ENCODE assay signal across 21 mouse cellular contexts in the genomic region with DNA sequence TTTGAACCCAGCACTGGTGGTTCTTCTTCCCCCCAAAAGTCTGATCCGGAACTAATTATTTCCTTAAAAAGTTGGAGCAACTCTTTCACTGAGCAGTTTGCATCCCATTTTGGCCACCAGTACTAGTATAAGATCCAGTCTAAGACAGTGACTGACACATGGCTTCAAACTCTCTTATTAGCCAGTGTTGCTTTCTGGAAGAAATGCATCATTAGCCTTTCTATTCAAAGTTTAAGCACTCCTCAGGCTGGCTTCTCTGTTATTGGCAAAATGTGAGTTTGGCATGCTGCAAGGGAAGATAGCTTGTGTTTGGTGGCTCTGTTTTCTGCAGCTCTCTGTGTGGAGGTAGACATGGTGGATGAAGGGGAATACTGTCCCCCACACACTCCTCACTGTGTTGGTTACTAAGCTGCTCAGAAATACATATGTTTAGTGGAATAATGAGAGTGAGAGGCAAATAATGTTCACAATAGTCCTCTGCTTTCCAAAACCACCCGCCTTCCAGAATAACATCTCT. TPM values are rescaled to one million over a fixed set of nuclear protein-coding genes. Genes with fewer than 3 reads are reported as not detected.
DNase-seq lines count a peak whose midpoint lies in the region; ATAC-seq and TF ChIP-seq lines count a peak whose summit lies in the region.
"Had no signal": no experiment of that assay in that cellular context is flagged by ENCODE, and none has a peak within 500 bp of the region (broad histone marks: within the 10 kb centered on the region; RNA-seq: fewer than 3 reads in every experiment).

No protein-coding gene starts in this region.

- H3K4me1 ChIP-seq in forebrain, embryonic 15.5 days: no peaks in the 10 kb centered on the region
- 0 out of 2 replicates have a peak, but pooled peaks cover 4% of the 10 kb centered on the region for H3K4me1 ChIP-seq in forebrain, embryonic 13.5 days
- H3K4me1 ChIP-seq in forebrain, postnatal 0 days (ENCODE audit: insufficient read depth): no peaks in the 10 kb centered on the region
- H3K4me1 ChIP-seq in forebrain, embryonic 11.5 days (replicated peaks; ENCODE audit: control insufficient read depth, insufficient read depth, low read length): no peaks in the 10 kb centered on the region
- no peaks in the 10 kb centered on the region for H3K4me1 ChIP-seq in midbrain, embryonic 11.5 days (ENCODE audit: control insufficient read depth, insufficient read depth, low read length)
- H3K4me1 ChIP-seq in midbrain, embryonic 13.5 days (replicated peaks): no peaks in the 10 kb centered on the region
- H3K4me1 ChIP-seq: embryonic facial prominence, embryonic 10.5 days; embryonic facial prominence, embryonic 12.5 days had no signal

- ATAC-seq in forebrain, embryonic 15.5 days (replicated peaks): peak; percentile 57; the same call in 1 of the 2 replicates
- no peak for ATAC-seq in forebrain, embryonic 13.5 days
- peak; percentile 54 for ATAC-seq in forebrain, postnatal 0 days
- ATAC-seq in forebrain, embryonic 11.5 days (replicated peaks; ENCODE audit: low FRiP score): no peak
- ATAC-seq in midbrain, embryonic 11.5 days (ENCODE audit: low FRiP score): no peak
- no peak for ATAC-seq in midbrain, embryonic 13.5 days
- ATAC-seq in granulocyte monocyte progenitor cell, adult 5-6 weeks (replicated peaks; ENCODE audit: poor library complexity, severe bottlenecking): no peak

- no peak overlapping the region for H3K4me2 ChIP-seq in forebrain, embryonic 15.5 days (replicated peaks)
- H3K4me2 ChIP-seq in forebrain, embryonic 13.5 days: no peak overlapping the region
- no peak overlapping the region for H3K4me2 ChIP-seq in forebrain, postnatal 0 days (ENCODE audit: low read depth)
- H3K4me2 ChIP-seq in forebrain, embryonic 11.5 days (ENCODE audit: low read depth, low read length, severe bottlenecking): no peak overlapping the region
- no peak overlapping the region for H3K4me2 ChIP-seq in midbrain, embryonic 11.5 days
- H3K4me2 ChIP-seq in midbrain, embryonic 13.5 days (replicated peaks): no peak overlapping the region
- H3K4me2 ChIP-seq: embryonic facial prominence, embryonic 12.5 days had no signal

- no peaks in the 10 kb centered on the region for H3K36me3 ChIP-seq in forebrain, embryonic 15.5 days
- no peaks in the 10 kb centered on the region for H3K36me3 ChIP-seq in forebrain, embryonic 13.5 days (ENCODE audit: poor library complexity, severe bottlenecking)
- no peaks in the 10 kb centered on the region for H3K36me3 ChIP-seq in forebrain, postnatal 0 days (ENCODE audit: insufficient read depth)
- H3K36me3 ChIP-seq in forebrain, embryonic 11.5 days (ENCODE audit: control insufficient read depth, insufficient read depth, low read length): no peaks in the 10 kb centered on the region
- H3K36me3 ChIP-seq in midbrain, embryonic 11.5 days (ENCODE audit: control insufficient read depth, insufficient read depth, low read length): no peaks in the 10 kb centered on the region
- H3K36me3 ChIP-seq in midbrain, embryonic 13.5 days: no peaks in the 10 kb centered on the region
- H3K36me3 ChIP-seq: embryonic facial prominence, embryonic 10.5 days; embryonic facial prominence, embryonic 12.5 days had no signal

- no peaks in the 10 kb centered on the region for H3K9me3 ChIP-seq in forebrain, embryonic 15.5 days
- no peaks in the 10 kb centered on the region for H3K9me3 ChIP-seq in forebrain, embryonic 13.5 days (replicated peaks)
- H3K9me3 ChIP-seq in forebrain, postnatal 0 days (ENCODE audit: low read length): no peaks in the 10 kb centered on the region
- no peaks in the 10 kb centered on the region for H3K9me3 ChIP-seq in forebrain, embryonic 11.5 days (ENCODE audit: control insufficient read depth, low read length)
- no peaks in the 10 kb centered on the region for H3K9me3 ChIP-seq in midbrain, embryonic 11.5 days (ENCODE audit: control insufficient read depth, low read length)
- H3K9me3 ChIP-seq in midbrain, embryonic 13.5 days: no peaks in the 10 kb centered on the region
- H3K9me3 ChIP-seq: embryonic facial prominence, embryonic 10.5 days; embryonic facial prominence, embryonic 12.5 days had no signal

- H3K27ac ChIP-seq in forebrain, embryonic 15.5 days (replicated peaks): peak overlapping the region; percentile 57; the same call in 1 of the 2 replicates
- H3K27ac ChIP-seq in forebrain, embryonic 13.5 days: no peak overlapping the region
- H3K27ac ChIP-seq in forebrain, postnatal 0 days (ENCODE audit: low read depth, low read length): no peak overlapping the region
- no peak overlapping the region for H3K27ac ChIP-seq in forebrain, embryonic 11.5 days (ENCODE audit: low read depth, low read length)
- H3K27ac ChIP-seq in midbrain, embryonic 11.5 days (ENCODE audit: low read depth, low read length): no peak overlapping the region
- H3K27ac ChIP-seq in midbrain, embryonic 13.5 days: no peak overlapping the region
- H3K27ac ChIP-seq: embryonic facial prominence, embryonic 10.5 days; embryonic facial prominence, embryonic 12.5 days had no signal

- no peak overlapping the region for H3K9ac ChIP-seq in forebrain, embryonic 15.5 days (replicated peaks)
- no peak overlapping the region for H3K9ac ChIP-seq in forebrain, embryonic 13.5 days
- H3K9ac ChIP-seq in forebrain, postnatal 0 days: no peak overlapping the region
- H3K9ac ChIP-seq in forebrain, embryonic 11.5 days (ENCODE audit: low read length): no peak overlapping the region
- no peak overlapping the region for H3K9ac ChIP-seq in midbrain, embryonic 11.5 days (ENCODE audit: low read length)
- no peak overlapping the region for H3K9ac ChIP-seq in midbrain, embryonic 13.5 days (replicated peaks)
- H3K9ac ChIP-seq: embryonic facial prominence, embryonic 12.5 days had no signal

- DNase-seq in forebrain, postnatal 0 days: no peak
- no peak for DNase-seq in forebrain, embryonic 11.5 days (ENCODE audit: low spot score)
- peak; percentile 17 for DNase-seq in midbrain, embryonic 11.5 days (ENCODE audit: low spot score, missing footprints)
- DNase-seq: adrenal gland, adult 2 months; adrenal gland, postnatal 10 days; adrenal gland, postnatal 25 days; cerebellum, adult 11-12 months; cerebellum, adult 2 months; cerebellum, adult 9-10 months; cerebellum, postnatal 10 days; cerebellum, postnatal 25 days had no signal

- no peak for TF ChIP-seq CTCF in forebrain, postnatal 0 days (IDR thresholded peaks at IDR 0.05; ENCODE audit: low read depth)

- WGBS in forebrain, embryonic 15.5 days: 71% methylated on average over 2 of the region's 2 CpGs
- WGBS in forebrain, embryonic 13.5 days: 89% methylated on average over 2 of the region's 2 CpGs
- 60% methylated on average over 2 of the region's 2 CpGs for WGBS in forebrain, postnatal 0 days
- 88% methylated on average over 2 of the region's 2 CpGs for WGBS in forebrain, embryonic 11.5 days
- 92% methylated on average over 2 of the region's 2 CpGs for WGBS in midbrain, embryonic 11.5 days
- WGBS in midbrain, embryonic 13.5 days: 93% methylated on average over 2 of the region's 2 CpGs

- H3K4me3 ChIP-seq in forebrain, embryonic 15.5 days: no peak overlapping the region
- no peak overlapping the region for H3K4me3 ChIP-seq in forebrain, embryonic 13.5 days
- no peak overlapping the region for H3K4me3 ChIP-seq in forebrain, postnatal 0 days (ENCODE audit: low read depth, low read length)
- H3K4me3 ChIP-seq in forebrain, embryonic 11.5 days (ENCODE audit: low read depth, low read length): no peak overlapping the region
- no peak overlapping the region for H3K4me3 ChIP-seq in midbrain, embryonic 11.5 days (ENCODE audit: low read depth, low read length)
- H3K4me3 ChIP-seq in midbrain, embryonic 13.5 days (replicated peaks): no peak overlapping the region
- H3K4me3 ChIP-seq: embryonic facial prominence, embryonic 10.5 days; embryonic facial prominence, embryonic 12.5 days had no signal

- H3K27me3 ChIP-seq in forebrain, embryonic 15.5 days: no peaks in the 10 kb centered on the region
- no peaks in the 10 kb centered on the region for H3K27me3 ChIP-seq in forebrain, embryonic 13.5 days
- H3K27me3 ChIP-seq in forebrain, postnatal 0 days (ENCODE audit: insufficient read depth, low read length): no peaks in the 10 kb centered on the region
- no peaks in the 10 kb centered on the region for H3K27me3 ChIP-seq in forebrain, embryonic 11.5 days (ENCODE audit: control insufficient read depth, insufficient read depth, low read length)
- H3K27me3 ChIP-seq in midbrain, embryonic 11.5 days (ENCODE audit: control insufficient read depth, insufficient read depth, low read length): no peaks in the 10 kb centered on the region
- H3K27me3 ChIP-seq in midbrain, embryonic 13.5 days: no peaks in the 10 kb centered on the region
- H3K27me3 ChIP-seq: embryonic facial prominence, embryonic 12.5 days had no signal

RNA-seq across cellular contexts. Expression of a gene that starts 9.0 kb away (rescaled TPM):
- 467 and 475 TPM in 2 replicates for polyA plus RNA-seq in forebrain, embryonic 15.5 days (2015; fragmentation: Nextera tagmentation; extraction: Ambion mirVana)
- polyA plus RNA-seq in forebrain, embryonic 13.5 days (2015; fragmentation: Nextera tagmentation; extraction: Ambion mirVana): 173 and 314 TPM in 2 replicates
- 189 and 251 TPM in 2 replicates for total RNA-seq in forebrain, postnatal 0 days (2014; rRNA removed)
- polyA plus RNA-seq in forebrain, postnatal 0 days (2015; fragmentation: Nextera tagmentation; extraction: Ambion mirVana): 238 and 397 TPM in 2 replicates
- 7.6 and 7.8 TPM in 2 replicates for polyA plus RNA-seq in forebrain, embryonic 11.5 days (2014; fragmentation: Nextera tagmentation; extraction: Ambion mirVana)
- polyA plus RNA-seq in midbrain, embryonic 11.5 days (2014; fragmentation: Nextera tagmentation; extraction: Ambion mirVana): 0.31 TPM in 1 of 2 replicates, not detected in the other
- polyA plus RNA-seq in midbrain, embryonic 13.5 days (2015; fragmentation: Nextera tagmentation; extraction: Ambion mirVana): 23.1 and 28.7 TPM in 2 replicates
- total RNA-seq in granulocyte monocyte progenitor cell, adult 5-6 weeks (2014; fragmentation: Nextera tagmentation): not detected in 2 replicates
- total RNA-seq in granulocyte monocyte progenitor cell, adult 5-6 weeks (2017): not detected in 2 replicates
- total RNA-seq: adrenal gland, adult 2 months; adrenal gland, postnatal 10 days; adrenal gland, postnatal 25 days; ES-E14; MEL had no signal
- polyA plus RNA-seq: adrenal gland, adult 2 months; C2C12; embryonic facial prominence, embryonic 10.5 days; embryonic facial prominence, embryonic 14.5 days had no signal

Comparison
In these comparisons a context has a peak if more than half of its experiments do, and no peak if none do; other contexts are left out.
1. ATAC-seq: peak in forebrain, embryonic 15.5 days (single experiment) and forebrain, postnatal 0 days (single experiment); none in forebrain, embryonic 13.5 days (single experiment), forebrain, embryonic 11.5 days (single experiment), midbrain, embryonic 11.5 days (single experiment), midbrain, embryonic 13.5 days (single experiment) and granulocyte monocyte progenitor cell, adult 5-6 weeks (single experiment).